Mouse (Mus musculus) limb, embryonic 14.5 days (tissue): ENCODE measurements around the gene Ccdc27. TPM values are rescaled to one million over a fixed set of nuclear protein-coding genes. Genes with fewer than 3 reads are reported as not detected.
A peak's percentile ranks its signal among the peaks of the same experiment; 100 is the strongest.

ENCODE experiments used
- ATAC-seq: fragments of 200-750 bp; cut with Nextera tagmentation; 2 replicates; pipeline ENCODE4 v1.8.0; 2017; ENCODE audit warnings: low read depth, moderate number of reproducible peaks, moderate TSS enrichment; ENCODE audit not compliant: low FRiP score
- DNase-seq: peaks from one replicate; pipeline ENCODE4 v3.0.0-alpha.2; 2015; ENCODE audit warnings: low spot score
- H3K27ac ChIP-seq: fragments of 300-500 bp; sonication (generic); replicated peaks from 2 replicates; pipeline ENCODE4 v1.5.1; 2014; ENCODE audit warnings: low read depth, mild to moderate bottlenecking, low read length, moderate library complexity, mixed read lengths
- H3K27me3 ChIP-seq: fragments of 300-500 bp; sonication (generic); 2 replicates; pipeline ENCODE4 v1.6.1; 2014; ENCODE audit warnings: low read length, mixed read lengths; ENCODE audit not compliant: control insufficient read depth, insufficient read depth
- H3K36me3 ChIP-seq: fragments of 300-500 bp; sonication (generic); 2 replicates; pipeline ENCODE4 v1.6.1; 2014; ENCODE audit warnings: mild to moderate bottlenecking, low read length, moderate library complexity, mixed read lengths; ENCODE audit not compliant: control insufficient read depth, insufficient read depth
- H3K4me1 ChIP-seq: fragments of 300-500 bp; sonication (generic); 2 replicates; pipeline ENCODE4 v1.6.1; 2014; ENCODE audit warnings: antibody characterized with exemption, low read length, mixed read lengths; ENCODE audit not compliant: control insufficient read depth, insufficient read depth
- H3K4me2 ChIP-seq: fragments of 300-500 bp; sonication (generic); replicated peaks from 2 replicates; pipeline ENCODE4 v1.6.1; 2014; ENCODE audit warnings: low read depth, mild to moderate bottlenecking, low read length, moderate library complexity; ENCODE audit not compliant: severe bottlenecking
- H3K4me3 ChIP-seq: fragments of 300-500 bp; sonication (generic); replicated peaks from 2 replicates; pipeline ENCODE4 v1.5.1; 2014; ENCODE audit warnings: low read length
- H3K9ac ChIP-seq: fragments of 300-500 bp; sonication (generic); 2 replicates; pipeline ENCODE4 v1.6.1; 2014; ENCODE audit warnings: mild to moderate bottlenecking, low read depth, low read length, moderate library complexity; ENCODE audit not compliant: severe bottlenecking
- H3K9me3 ChIP-seq: fragments of 300-500 bp; sonication (generic); 2 replicates; pipeline ENCODE4 v1.6.1; 2016; ENCODE audit warnings: low read length; ENCODE audit not compliant: control insufficient read depth
- POLR2A ChIP-seq: fragments of 200-500 bp; IDR thresholded peaks from 2 replicates; pipeline ENCODE4 v1.8.0; 2012; ENCODE audit warnings: inconsistent platforms, mild to moderate bottlenecking, moderate library complexity, borderline replicate concordance; ENCODE audit not compliant: insufficient read depth, insufficient read length; ENCODE audit errors: extremely low read depth
- WGBS: fragments of 180-500 bp; shearing (Covaris S2); extraction: QIAGEN DNeasy Blood & Tissue Kit; methylation state at CpG from one replicate; pipeline ENCODE4 v1.1.7; 2014; 5-methylcytosine and 5-hydroxymethylcytosine counted together
- polyA plus RNA-seq, 2 experiments: library from polyadenylated mRNA; depleted of rRNA in 1 of 2; stranded (reverse) in 1 of 2; unstranded in 1 of 2; fragments of >200 nt; fragmentation: Nextera tagmentation in 1 of 2; extraction: Ambion mirVana in 1 of 2; gene quantifications; 2 replicates each; pipeline versions ENCODE4 v1.2.1 to v1.2.3; 2012 to 2014

Gene Ccdc27
- polyA plus RNA-seq, 2 experiments, result not detected

GRCm38 (mm10) chr4:154012132-154012882 is 30.2 kb downstream of the Ccdc27 start:
- Histone ChIP-seq H3K9ac (peak overlapping the region; percentile 93), H3K4me1 (peaks cover 8% of the 10 kb centered on the region), H3K36me3 (peaks cover 19% of the 10 kb centered on the region), H3K4me2 (peak overlapping the region; percentile 95), H3K9me3 (no peaks in the 10 kb centered on the region), H3K27ac (peak overlapping the region; percentile 58; the same call in 1 of the 2 replicates), H3K27me3 (no peaks in the 10 kb centered on the region), H3K4me3 (peak overlapping the region; percentile 98)
- no peak for DNase-seq
- no peak for ATAC-seq
- TF ChIP-seq POLR2A, result no peak
- 3% methylated on average over 34 of the region's 55 CpGs for WGBS

GRCm38 (mm10) chr4:154011646-154012089 is 30.8 kb downstream of the Ccdc27 start, which contains the start of gene Lrrc47:
Gene Lrrc47, plus strand, starts transcription at chr4:154011731.
- Histone ChIP-seq H3K27ac (peak within 1 kb of the TSS; percentile 58; the same call in 1 of the 2 replicates), H3K9me3 (no peaks in the 10 kb centered on the region), H3K36me3 (peaks cover 18% of the 10 kb centered on the region), H3K27me3 (no peaks in the 10 kb centered on the region), H3K4me3 (peak within 1 kb of the TSS; percentile 98), H3K4me1 (peaks cover 8% of the 10 kb centered on the region), H3K4me2 (peak within 1 kb of the TSS; percentile 95), H3K9ac (peak within 1 kb of the TSS; percentile 93)
- ATAC-seq (peak; percentile 92), DNase-seq (peak; percentile 81)
- WGBS, result 0% methylated on average over 23 of the region's 59 CpGs
- peak; percentile 39; the same call in 1 of the 2 replicates for TF ChIP-seq POLR2A

- H3K27ac ChIP-seq, result no peak overlapping the region
- WGBS, result 30% methylated on average over 13 of the region's 13 CpGs
- ATAC-seq, result peak; percentile 41
Measured at GRCm38 (mm10) chr4:154010907-154011645, 31.4 kb downstream of the Ccdc27 start.

GRCm38 (mm10) chr4:154007759-154008158 is 34.7 kb downstream of the Ccdc27 start:
- 74% methylated on average over 4 of the region's 4 CpGs for WGBS
- Histone ChIP-seq H3K9ac (no peak overlapping the region), H3K4me2 (no peak overlapping the region), H3K4me1 (peaks cover 1% of the 10 kb centered on the region), H3K27me3 (no peaks in the 10 kb centered on the region), H3K9me3 (no peaks in the 10 kb centered on the region), H3K36me3 (peaks cover 46% of the 10 kb centered on the region), H3K27ac (no peak overlapping the region), H3K4me3 (no peak overlapping the region)
- TF ChIP-seq POLR2A, result no peak
- no peak for DNase-seq
- ATAC-seq, result no peak

More at GRCm38 (mm10) chr4:154010907-154011645, 31.4 kb downstream of the Ccdc27 start:
- no peaks in the 10 kb centered on the region for H3K27me3 ChIP-seq
- H3K4me3 ChIP-seq, result peak overlapping the region; percentile 98
- no peaks in the 10 kb centered on the region for H3K9me3 ChIP-seq
- peaks cover 18% of the 10 kb centered on the region for H3K36me3 ChIP-seq
- DNase-seq, result no peak
- H3K9ac ChIP-seq, result peak overlapping the region; percentile 93
- no peak for TF ChIP-seq POLR2A
- H3K4me2 ChIP-seq, result peak overlapping the region; percentile 95
- H3K4me1 ChIP-seq, result peaks cover 8% of the 10 kb centered on the region

- Histone ChIP-seq H3K9ac (no peak overlapping the region), H3K27ac (no peak overlapping the region), H3K4me2 (no peak overlapping the region), H3K4me3 (no peak overlapping the region), H3K36me3 (peaks cover 55% of the 10 kb centered on the region), H3K4me1 (no peaks in the 10 kb centered on the region), H3K9me3 (no peaks in the 10 kb centered on the region), H3K27me3 (no peaks in the 10 kb centered on the region)
- no peak for TF ChIP-seq POLR2A
- no peak for DNase-seq
- 88% methylated on average over 6 of the region's 6 CpGs for WGBS
- ATAC-seq, result no peak
Measured at GRCm38 (mm10) chr4:154006264-154006663, 36.2 kb downstream of the Ccdc27 start.
